Mouse (Mus musculus): ENCODE measurements around the gene Kif19a.

The Kif19a gene

DNA sequence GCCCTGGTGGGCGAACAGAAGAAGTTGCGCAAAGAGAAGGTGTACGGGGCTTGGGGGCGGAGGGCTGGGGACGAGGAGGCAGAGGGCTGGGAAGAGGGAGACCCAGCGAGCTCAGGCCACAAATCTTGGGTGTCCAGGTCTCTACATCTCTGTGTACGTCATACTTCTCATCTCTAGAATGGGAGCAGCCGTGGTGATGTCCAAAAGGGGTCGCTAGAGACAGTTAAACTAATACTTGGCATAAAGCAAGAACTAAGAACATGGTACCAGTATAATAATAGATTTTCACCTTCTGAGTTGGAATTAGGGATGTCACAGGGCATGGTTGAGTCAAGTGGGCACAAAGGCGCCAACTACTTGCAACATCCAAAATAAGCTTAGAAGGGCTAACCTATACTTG, 20.7 kb downstream of the Kif19a start:
- DNase-seq, result no peak

- no peak for DNase-seq
Measured at GRCm38 (mm10) chr11:114786326-114786725, 21.1 kb downstream of the Kif19a start.

GRCm38 (mm10) chr11:114787611-114788010, 22.4 kb downstream of the Kif19a start:
- DNase-seq, result no peak

- peak; percentile 86 for DNase-seq
Measured at GRCm38 (mm10) chr11:114789061-114789714, 24.0 kb downstream of the Kif19a start.

GRCm38 (mm10) chr11:114789716-114790115, 24.5 kb downstream of the Kif19a start:
- DNase-seq, result no peak

GRCm38 (mm10) chr11:114790171-114790570, 25.0 kb downstream of the Kif19a start:
- peak; percentile 40 for DNase-seq

DNA sequence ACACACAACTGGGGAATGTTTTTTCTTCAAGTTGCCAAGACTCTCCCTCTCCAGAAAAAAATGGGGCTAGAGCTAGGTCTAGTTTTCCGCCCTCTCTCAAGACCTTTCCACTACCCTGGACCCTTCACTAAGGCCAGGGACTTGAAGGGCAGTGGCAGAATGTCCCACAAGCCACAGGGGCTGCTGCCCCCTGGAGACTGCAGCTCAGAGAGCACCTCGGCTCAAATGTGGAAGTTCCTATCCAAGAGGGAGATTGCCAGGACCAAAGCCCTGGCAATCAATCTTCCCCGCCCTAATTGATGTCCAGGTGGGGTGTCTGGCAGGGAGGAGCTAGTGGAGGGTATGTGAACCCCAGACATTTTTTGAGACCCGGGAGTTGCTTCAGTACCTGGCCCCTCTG, 25.7 kb downstream of the Kif19a start:
- DNase-seq, result no peak

- DNase-seq, result peak; percentile 59
Measured at GRCm38 (mm10) chr11:114791351-114791889, 26.2 kb downstream of the Kif19a start.

GRCm38 (mm10) chr11:114791891-114792411, 26.8 kb downstream of the Kif19a start:
- peak; percentile 72 for DNase-seq

DNA sequence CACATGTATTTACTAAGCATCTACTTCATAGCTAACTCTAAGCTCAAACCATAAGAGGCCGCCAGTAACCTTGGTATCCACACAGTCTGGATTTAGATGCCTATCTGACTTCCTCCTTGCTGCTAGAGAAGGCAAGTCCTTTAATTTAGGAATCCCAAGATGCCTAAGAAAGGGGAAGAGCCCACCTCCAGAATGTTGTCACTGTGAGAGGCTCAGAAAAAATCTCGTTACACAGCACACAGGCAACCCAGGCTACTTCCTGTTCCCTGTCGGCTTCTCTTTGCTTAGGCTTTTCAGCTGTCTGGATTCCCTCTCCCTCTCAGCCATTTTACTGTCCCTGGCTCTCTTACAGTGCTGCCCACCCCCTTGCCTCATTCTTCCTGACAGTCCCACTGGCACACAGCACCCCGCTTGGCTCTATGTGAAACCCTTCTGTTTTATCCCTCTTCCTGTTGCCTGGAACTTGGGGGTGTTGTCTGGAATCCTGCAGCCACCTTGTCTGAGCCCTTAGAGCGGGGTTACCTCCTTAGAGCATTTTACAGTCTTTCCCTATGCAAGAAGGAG, 27.8 kb downstream of the Kif19a start:
- DNase-seq, result no peak

DNA sequence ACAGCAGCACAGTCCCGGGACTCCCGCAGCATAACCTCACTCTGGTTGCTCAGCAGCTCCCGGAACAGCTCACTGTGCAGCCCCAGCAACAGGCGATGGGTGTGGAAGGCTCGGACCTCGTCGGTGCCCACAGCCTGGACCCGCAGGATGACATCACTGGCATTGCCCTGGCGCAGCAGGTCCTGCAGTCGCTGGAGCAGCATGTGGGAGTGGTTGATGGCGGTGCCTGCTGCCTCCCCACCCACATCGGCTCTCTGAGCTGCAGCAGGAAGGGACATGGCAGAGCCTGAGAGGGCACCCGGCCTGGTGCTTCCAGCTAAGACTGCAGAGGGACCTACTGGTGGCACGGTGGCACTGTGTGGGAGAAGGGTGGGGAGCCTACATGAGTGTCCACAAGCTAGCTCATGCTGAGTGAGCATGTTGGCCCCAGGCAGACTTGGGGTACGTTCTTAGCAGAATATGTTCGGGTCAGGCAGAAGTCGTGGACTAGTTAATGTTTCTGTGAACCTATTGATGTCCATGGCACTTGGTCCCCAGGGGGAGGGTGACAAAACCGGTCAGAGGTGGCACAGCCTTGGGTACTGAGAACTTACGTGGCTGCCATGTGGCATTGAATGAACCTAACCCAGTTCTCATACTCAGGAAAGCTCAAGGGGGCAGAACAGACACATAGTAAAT, 28.8 kb downstream of the Kif19a start:
- DNase-seq, result peak; percentile 54

DNA sequence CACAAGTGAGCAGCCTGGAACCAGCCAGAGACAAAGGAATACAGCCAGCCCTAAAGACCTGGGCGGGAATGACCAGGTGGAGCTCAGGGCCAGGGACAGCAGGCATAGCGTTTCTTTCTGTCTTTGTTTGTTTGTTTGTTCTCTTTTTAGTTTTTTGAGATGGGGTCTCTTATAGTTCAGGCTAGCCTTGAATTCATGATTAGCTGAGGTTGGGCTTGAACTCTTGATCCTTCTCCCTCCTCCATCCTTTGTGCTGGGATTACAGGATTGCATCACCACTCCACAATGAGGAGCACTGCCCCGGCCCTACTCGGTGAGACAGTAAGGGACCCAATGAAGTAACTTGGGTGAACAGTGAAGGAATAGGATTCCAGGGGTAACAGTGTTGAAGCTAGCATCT, 29.5 kb downstream of the Kif19a start:
- DNase-seq, result no peak

DNA sequence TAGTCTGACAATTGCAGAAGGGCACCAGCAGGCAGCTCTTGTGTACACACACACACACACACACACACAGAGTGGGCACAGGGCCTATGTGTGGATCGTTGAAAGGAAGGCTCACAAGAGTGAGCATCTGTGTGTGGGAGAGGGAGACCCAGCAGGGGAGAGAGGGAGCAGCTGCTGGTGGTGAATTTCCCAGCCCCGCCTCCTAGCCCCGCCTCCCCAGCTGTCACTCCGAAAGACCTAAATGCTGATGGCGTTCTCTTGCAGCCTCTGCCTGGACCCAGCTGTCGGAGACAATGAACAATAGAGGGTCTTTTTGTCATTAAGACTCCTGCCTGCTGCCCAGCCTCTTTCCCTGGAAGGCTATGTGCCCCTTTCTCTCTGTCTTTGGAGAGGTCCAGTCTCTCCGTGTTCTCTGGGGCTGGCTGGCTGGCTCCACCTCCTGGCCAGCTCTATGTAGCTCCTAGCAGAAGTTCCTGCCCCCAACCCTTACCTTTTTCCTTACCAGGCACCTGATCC, 30.1 kb downstream of the Kif19a start:
- peak; percentile 93 for DNase-seq

DNA sequence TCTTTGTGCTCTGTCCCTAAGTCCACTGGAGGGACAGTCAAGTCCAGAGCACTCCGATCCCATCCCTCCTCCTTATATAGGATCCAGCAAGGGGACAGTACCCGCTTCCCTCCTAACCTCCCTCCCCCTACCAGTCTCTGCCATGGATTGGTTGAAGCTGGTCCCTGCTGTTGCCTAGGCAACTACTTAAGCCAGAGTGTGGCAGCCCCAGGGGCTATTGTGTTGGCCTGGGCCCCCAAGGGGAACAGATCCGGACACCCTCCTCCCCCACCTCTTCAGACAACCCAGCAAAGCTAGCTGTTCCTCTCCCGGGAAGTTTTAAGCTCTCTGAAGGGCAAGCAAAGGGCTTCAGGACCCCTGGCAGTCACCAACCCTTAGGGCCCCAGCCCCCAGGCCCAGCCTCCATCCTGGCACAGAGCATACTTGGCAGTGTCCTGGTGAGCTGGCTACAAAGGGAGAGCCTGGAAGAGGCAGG, 30.7 kb downstream of the Kif19a start, which contains the start of gene Btbd17:
Gene Btbd17 (minus strand): TSS at position 98 of the 475 bp plus-strand sequence.
- peak; percentile 56 for DNase-seq

DNA sequence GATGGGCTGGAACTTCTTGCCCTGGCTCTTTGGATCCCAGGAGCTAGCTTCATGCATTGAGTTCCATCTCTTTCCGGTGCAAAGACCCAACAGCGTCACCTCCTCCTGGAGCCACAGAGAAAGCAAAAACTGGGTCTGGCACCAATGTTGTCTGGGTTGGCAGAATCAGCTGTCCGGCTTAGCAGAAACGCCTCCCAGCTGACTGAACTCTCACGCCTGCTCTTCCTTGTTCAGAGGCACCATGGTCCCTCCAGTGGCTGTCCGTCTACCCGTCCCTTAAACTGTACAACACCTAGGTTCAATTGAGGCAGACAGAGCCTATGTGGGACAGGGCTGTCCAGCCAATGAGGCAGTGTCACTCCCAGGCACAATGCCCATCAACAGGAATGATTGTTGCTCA, 32.0 kb downstream of the Kif19a start:
- no peak for DNase-seq

DNA sequence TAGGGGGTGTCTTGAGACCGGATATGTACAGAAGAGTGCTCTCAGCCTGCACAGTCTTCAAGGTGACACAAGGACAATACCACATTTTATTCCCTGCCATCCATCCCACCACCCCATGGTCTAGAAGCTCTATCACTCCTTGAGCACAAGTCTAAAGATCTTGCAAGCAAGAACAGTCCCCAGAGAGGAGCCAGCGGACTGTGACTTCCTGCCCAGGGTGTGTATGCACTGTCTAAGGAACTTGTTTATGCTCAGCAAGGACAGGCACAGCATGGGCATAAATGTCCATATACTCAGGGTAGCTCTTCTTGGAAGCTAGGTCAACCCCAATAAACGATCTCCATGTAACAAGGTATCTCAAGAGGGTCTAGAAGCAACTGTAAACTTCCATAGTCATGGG, 32.8 kb downstream of the Kif19a start:
- no peak for DNase-seq

- DNase-seq, result no peak
Measured at GRCm38 (mm10) chr11:114798624-114799023, 33.4 kb downstream of the Kif19a start, which contains the start of gene Gpr142. Gene Gpr142 (plus strand): TSS chr11:114798924.

DNA sequence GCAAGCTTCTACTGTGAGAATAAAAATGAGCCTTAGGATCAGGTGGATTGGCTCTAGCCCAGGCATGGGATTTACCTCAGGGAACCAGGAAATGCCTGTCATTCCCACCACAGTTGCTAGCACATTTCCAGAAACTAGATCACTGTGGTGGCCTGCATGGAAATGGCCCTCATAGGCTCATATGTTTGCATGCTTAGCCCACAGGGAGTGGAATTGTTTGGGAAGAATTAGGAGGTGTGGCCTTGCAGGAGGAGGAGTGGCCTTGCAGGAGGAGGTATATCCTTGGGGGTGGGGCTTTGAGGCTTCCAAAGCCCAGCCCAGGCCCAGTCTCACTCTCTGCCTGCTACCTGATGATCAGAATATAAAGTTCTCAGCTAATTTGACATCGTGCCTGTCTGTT, 36.7 kb downstream of the Kif19a start:
- no peak for DNase-seq

GRCm38 (mm10) chr11:114802540-114803267, 37.5 kb downstream of the Kif19a start:
- no peak for DNase-seq

DNA sequence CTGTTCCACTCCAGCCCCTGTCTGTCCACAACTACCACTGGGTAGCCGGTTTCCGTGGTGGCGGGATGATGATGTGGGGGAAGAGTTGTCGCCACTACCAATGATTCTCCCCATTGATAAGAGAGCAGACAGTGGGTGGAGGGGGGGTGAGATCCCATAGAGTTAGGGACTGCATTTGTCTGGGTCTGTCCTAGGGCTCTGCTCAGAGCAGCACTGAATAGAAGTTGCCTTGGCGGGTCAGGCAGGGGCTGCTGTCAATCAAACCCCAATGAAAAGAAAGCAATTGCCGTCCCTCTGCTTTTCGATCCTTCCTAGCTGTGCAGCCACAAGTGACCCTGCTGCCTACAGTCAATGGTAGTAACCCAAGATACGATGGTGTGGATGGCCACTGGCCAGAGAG, 38.8 kb downstream of the Kif19a start:
- DNase-seq, result no peak

GRCm38 (mm10) chr11:114807025-114807424, 41.8 kb downstream of the Kif19a start:
- DNase-seq, result no peak

DNA sequence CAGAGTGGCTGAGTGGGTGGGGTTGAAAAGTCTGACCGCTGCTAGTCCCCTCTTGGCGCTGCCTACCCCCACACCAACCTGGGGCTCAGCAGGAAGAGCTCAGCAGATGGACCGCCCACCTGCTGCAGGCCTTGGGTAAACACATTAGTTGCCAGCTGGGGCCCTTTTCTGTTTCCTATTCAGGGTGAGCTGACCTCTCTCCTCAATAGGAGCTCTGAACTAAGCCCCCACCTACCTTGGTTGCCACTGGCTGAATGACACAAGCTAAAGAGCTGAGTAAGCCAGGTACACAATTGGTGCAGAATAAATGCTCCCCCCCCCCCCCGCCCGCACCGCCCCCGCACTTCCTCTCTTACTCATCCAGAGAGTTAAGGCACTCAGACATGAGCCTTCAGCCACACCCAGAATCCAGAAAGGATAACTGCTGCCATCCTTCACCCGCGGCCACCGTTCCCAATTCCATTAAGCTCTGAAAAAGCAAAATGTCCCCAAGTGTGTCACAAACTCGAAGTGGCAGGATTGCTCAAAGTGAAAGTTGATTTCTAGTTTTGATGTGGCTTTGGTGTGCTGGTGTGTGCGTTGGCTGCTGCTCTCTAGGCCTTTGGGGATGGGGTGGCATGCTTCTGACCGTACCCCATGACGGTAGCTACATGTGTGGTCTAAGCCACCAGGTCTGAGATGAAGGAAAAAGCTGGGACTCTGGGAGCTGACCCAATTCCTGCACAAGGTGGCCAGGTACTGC, 42.7 kb downstream of the Kif19a start:
- DNase-seq, result peak; percentile 64

All from cerebellum, adult 11 months (tissue).